Mouse (Mus musculus): ENCODE data around the gene Alg5.

DNA sequence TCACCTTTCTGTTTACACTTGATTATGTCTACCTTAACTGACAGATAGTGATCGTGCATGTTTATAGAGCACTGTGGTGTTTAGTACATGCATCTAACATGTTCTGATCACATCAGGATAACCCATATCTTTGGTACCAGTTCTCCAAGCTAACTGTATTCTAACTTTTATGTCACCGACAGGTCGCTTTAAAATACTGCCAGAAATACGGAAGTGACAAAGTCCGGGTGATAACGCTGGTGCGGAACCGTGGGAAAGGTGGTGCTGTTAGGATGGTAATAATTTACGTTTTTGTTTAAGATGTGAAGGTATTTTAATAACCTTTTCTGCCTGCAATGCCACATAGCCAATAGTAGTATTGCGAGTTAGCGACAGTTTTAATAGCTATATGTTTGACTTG is 6.6 kb downstream of the Alg5 start:
- TF ChIP-seq GATA1 (IDR thresholded peaks at IDR 0.05; ENCODE audit: borderline replicate concordance, low read length) (no peak), FLI1 (IDR thresholded peaks at IDR 0.05; ENCODE audit: low read length) (no peak)
